Mouse (Mus musculus) right cerebral cortex, postnatal 25 days (tissue): Measurements from ENCODE around the gene Sema3e.

Experiments
- DNase-seq: peaks from one replicate; pipeline ENCODE4 v3.0.0; 2022

Gene Sema3e

DNA sequence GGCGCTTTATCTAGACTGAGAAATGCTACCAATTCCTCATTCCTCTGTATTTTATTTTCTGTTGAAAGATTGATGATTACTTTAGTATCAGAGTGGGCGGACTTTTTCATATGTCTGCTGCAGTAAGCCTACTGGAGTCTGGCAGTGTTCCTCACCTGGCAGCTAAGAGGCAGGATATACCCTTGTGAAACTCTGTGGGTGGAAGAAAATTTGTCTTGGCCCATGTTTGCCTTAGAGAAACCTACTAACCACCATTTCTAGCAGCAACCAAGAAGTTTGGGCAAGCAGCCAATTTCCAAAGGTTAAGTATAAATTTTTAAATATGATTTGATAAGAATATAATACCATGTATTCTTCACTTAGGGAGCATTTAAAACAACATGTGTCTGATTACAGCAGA lies 63.0 kb downstream of the Sema3e start:
- DNase-seq = peak; percentile 14

- DNase-seq = no peak
These were observed 65.0 kb downstream of the Sema3e start for GRCm38 (mm10) chr5:14089875-14090608.

DNA sequence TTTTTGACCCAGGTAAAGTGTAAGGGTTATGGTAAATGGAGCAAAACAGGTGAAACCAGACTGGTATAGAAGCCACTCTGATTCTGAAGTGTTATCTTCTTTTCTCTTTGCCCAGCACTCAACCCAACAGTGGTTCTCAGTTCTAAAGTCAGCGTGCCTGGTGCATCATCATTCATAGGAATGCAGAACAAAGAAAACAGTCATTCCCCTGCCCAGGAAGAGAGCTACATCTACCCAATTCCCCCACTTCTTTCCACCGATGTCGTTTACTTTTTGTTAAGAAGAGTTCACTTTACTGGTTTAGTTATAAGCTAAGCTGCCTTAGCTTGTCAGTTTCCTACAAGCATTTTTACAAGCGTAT lies 65.5 kb downstream of the Sema3e start:
- DNase-seq = no peak

DNA sequence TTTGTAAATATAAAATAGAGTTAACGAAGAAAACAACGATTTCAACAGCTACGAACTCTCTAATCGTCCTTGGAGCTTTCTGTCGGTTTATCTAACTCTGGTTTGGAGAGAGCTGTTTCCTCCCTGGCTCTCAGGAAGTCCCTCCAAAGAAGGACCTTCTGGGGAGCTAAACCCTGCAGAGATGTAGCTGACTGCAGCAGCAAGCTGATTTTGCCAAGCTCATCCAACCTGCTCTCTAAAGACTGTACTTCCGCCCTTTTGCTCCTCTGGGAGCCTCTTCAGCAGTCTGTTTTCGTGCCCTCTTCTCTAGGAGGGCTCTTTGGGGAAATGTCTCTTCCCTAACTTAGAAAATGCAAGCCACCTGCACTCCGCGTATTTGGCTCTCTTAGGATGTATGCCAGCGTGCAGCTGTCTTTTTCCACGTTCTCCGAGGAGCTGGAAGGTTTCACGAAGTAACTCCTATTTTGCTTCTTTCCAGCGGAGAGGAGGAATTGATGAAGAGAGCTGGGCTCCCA lies 67.2 kb downstream of the Sema3e start:
- peak; percentile 38 for DNase-seq

DNA sequence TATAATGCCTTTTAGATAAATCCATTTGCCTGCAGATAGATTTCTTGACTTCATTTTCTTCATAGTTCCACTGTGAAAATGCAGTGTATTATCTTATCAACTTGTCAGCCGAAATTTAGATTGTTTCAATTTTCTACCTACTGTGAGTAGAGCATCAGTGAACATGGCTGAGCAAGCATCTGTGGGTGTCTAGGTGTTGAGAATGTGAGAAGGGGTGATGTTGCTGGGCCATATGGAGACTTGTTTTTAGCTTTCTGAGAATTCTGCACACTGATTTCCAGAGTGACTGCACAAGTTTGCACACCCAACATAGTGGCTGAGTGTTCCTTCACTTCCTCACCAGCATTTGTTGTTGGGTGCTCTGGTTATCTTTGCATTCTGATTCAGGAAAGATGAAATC lies 71.1 kb downstream of the Sema3e start:
- no peak for DNase-seq

GRCm38 (mm10) chr5:14098677-14099076 lies 73.6 kb downstream of the Sema3e start:
- DNase-seq = no peak

DNA sequence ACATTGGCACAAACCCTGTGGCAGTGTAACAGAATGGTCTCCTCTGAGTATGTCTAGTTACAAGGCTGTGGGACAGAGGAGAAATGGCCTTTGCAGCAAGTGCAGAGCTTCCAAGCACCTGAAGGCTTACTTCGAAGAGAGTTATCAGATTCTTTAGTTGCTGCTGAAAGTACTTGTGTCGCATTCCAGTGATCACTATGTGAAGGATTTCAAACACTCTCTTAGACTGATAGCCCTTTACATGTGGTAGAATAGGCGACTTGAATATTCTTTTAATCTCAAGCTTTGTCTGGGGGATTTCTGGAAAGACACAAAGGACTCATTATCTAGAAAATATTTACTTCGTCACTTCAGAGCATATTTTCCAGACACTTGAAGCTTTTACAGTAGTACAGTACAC lies 82.3 kb downstream of the Sema3e start:
- no peak for DNase-seq

GRCm38 (mm10) chr5:14109001-14109400 lies 83.9 kb downstream of the Sema3e start:
- no peak for DNase-seq

DNA sequence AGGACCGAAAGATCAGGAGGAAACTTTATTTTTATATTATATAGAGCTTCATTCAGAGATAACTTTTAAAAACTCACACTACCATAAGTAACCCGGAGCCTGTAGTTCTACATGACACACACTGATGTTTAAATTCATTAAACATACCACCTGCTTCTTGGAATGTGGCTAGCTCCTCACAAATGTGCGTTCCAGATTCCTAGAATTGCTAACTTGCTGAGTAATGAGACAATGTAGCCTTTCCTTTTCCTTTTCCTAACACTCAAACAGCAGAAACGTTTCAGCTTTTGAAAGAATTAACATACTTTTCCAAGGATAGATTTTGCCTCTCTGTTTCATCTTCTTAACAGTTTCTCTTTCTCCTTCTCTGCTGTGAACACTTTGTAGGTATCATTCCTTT lies 86.3 kb downstream of the Sema3e start:
- DNase-seq = no peak

GRCm38 (mm10) chr5:14121902-14122301 lies 96.8 kb downstream of the Sema3e start:
- DNase-seq = no peak

GRCm38 (mm10) chr5:14126591-14126990 lies 101.5 kb downstream of the Sema3e start:
- no peak for DNase-seq

DNA sequence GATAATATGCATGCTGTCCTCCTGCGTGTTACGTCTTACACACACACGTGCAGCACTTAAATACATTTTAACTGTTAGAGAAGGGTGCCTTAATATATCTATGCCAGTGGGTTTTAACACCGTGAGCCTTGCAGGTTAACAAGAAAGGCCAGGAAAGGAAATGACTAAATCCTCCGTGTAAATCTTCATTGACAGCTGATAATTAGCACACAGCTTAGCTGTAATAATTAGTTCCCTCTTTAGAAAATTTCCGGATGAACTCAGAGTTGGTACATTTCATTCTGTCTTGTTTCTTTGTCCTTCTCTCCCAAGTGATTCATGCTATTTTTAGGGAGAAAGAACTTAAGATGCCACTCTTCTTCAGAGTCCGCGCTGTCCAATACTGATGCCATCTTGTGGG lies 110.9 kb downstream of the Sema3e start:
- no peak for DNase-seq

- no peak for DNase-seq
These were observed 113.6 kb downstream of the Sema3e start for GRCm38 (mm10) chr5:14138725-14139124.

DNA sequence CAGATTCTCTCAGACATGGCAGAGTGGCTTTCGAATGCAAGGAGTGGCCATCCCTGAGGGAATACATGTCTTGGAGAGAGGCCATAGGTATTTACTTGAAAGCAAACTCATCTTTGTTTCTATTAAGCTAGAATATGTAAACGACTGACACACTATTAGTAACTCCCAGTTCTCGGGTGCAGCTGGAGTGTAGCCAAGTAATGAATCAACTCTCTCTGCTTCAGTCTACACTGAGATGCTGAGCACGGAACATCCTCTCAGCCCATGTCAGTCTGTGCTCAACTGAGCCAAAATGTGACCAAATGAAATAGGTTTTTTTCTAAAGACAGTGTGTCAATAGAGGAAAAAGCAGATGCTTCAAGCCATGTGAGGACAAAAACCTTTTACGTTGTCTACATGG lies 137.5 kb downstream of the Sema3e start:
- DNase-seq = no peak

GRCm38 (mm10) chr5:14163280-14163679 lies 138.2 kb downstream of the Sema3e start:
- DNase-seq = no peak

- no peak for DNase-seq
These were observed 142.7 kb downstream of the Sema3e start for GRCm38 (mm10) chr5:14167776-14168175.

- no peak for DNase-seq
These were observed 148.5 kb downstream of the Sema3e start for GRCm38 (mm10) chr5:14173355-14174183.

DNA sequence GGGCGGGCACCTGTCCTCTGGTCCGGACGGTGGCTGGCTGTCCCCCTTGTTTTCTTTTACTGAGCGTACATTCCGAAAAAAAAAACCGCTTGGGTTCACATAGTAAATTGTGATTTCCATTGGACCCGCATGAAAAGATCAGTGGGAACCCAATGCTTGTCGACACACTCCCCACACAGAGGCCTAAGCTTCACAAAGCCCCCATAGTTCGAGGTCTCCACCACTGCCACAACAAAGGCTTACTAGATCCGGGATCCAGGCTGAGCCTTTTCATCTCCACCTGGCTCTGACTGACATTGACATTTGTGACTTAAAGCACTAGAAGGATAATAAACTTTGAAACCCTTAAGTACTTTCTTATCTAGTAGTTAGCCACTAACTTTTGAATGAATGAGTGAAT lies 155.5 kb downstream of the Sema3e start:
- DNase-seq = no peak

- DNase-seq = no peak
These were observed 157.1 kb downstream of the Sema3e start for GRCm38 (mm10) chr5:14182156-14182555.

DNA sequence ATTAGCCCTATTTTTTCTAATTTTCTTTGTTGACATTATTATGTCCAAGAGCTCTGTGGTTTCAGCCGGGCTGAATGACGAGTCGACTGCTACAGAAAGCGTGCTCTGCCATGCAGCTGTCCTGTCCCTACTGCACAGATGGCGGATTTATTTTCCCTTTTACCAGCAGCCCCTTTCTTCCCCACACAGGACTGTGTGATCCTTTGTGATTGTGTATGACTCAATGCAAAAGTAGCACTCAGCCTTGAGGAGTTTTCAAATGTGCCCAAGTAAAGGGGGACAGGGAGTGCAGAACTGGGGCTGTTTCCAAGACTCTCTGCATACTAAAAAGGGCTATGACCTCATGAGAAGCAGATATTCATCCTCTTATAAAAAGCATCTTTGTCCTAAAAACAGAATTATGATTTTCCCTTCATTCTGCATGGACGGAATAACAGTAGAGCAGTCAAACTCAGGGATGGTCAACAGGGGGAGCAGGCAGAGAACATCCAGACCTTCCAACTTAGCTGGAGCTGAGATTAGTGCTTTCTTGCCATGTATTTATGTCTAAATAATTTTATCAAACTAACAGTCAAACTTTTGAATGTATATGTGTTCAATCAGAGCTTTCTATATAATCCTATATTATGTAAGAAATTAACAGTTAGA lies 170.2 kb downstream of the Sema3e start:
- peak; percentile 15 for DNase-seq

DNA sequence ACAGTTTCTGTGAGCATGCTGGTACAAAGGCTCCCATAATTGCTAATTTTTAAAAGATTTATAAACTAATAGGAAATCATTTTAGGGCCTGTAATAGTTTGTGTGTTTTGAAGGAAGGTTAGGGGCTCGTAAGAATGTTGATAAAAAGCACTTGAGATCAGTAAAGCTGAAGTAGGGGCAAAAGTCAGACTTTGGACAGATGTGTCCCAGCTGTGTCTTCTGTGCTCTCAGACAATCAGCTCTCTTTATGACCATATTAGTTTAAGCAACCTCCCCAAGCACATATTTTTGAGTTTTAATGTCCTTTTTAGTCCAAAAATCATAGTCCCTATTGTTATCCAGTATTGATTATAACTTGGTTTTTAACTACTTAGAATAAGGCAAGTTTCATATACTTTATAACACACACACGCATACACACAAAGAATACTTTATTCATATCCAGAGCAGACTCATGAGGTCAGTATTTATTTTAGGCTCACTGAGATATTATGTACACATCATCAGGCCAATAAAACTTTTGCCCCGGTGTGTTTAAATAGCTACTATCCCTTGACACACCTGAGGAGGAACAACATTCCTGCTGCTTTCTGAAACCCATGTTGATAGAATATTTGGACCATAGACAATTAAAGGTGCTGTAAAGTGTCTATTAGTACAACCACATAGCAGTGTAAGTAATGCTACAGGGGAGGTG lies 173.4 kb downstream of the Sema3e start:
- no peak for DNase-seq

DNA sequence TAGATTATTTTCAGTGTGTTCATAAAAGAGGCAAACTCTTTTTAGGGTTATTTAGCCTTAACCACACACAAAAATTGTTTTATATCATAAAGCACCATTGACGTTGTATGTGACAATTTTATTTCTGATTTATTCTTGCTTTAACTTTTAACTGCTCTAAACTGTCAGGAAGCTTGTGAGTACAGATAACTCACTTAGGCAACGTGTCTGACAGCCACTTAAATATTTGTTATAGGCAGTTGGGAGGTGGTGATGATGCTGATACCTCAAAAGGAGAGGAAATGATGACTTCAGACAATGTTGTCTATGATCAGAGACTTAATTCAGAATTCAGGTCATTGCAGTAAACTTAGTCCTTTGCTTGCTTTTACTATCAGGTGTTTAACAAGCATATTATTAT lies 181.7 kb downstream of the Sema3e start:
- DNase-seq = no peak

DNA sequence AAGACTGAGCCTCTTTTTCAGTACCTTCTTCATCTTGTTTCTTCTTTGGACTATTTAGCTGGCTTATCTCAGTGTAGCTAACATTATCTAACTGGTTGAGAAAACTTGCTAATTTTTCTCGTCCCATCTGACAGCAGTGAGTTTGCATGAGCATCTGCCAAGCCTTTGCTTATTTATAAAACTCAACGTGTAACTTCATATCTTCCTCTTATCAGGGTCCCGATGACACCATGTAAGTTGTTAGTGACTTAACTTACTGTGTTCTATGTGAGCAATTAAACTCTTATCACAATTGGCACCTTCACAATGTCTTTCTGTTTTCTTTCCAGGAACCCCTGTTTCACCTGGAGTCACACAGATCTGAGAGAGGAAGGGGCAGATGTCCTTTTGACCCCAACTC lies 184.9 kb downstream of the Sema3e start:
- no peak for DNase-seq
